Mouse (Mus musculus): ENCODE measurements around the gene Ttc28. TPM values are rescaled to one million over a fixed set of nuclear protein-coding genes. Genes with fewer than 3 reads are reported as not detected.

The Ttc28 gene
- polyA plus RNA-seq, 1 experiment from 2014 or later: 13.0 TPM

GRCm38 (mm10) chr5:110897114-110897788 lies 17.6 kb downstream of the Ttc28 start:
- Histone ChIP-seq H3K4me2 (ENCODE audit: low read length) (no peak overlapping the region), H3K4me3 (ENCODE audit: low read depth, low read length) (no peak overlapping the region), H3K36me3 (ENCODE audit: control insufficient read depth, insufficient read depth, low read length) (peaks cover 42% of the 10 kb centered on the region), H3K9ac (ENCODE audit: low read length) (no peak overlapping the region), H3K27me3 (replicated peaks; ENCODE audit: control insufficient read depth, insufficient read depth, low read length) (no peaks in the 10 kb centered on the region), H3K4me1 (replicated peaks; ENCODE audit: control insufficient read depth, insufficient read depth, low read length) (no peaks in the 10 kb centered on the region), H3K27ac (ENCODE audit: low read depth) (no peak overlapping the region), H3K9me3 (ENCODE audit: control insufficient read depth, low read length) (no peaks in the 10 kb centered on the region)
- WGBS: 62% methylated on average over 7 of the region's 7 CpGs
- no peak for ATAC-seq (replicated peaks; ENCODE audit: low FRiP score, low TSS enrichment, low read depth)
- DNase-seq (ENCODE audit: low spot score): no peak

GRCm38 (mm10) chr5:110898169-110898568 lies 18.6 kb downstream of the Ttc28 start:
- no peak for ATAC-seq (replicated peaks; ENCODE audit: low FRiP score, low TSS enrichment, low read depth)
- H3K4me2 ChIP-seq (ENCODE audit: low read length): no peak overlapping the region
- no peak overlapping the region for H3K9ac ChIP-seq (ENCODE audit: low read length)
- H3K36me3 ChIP-seq (ENCODE audit: control insufficient read depth, insufficient read depth, low read length): peaks cover 35% of the 10 kb centered on the region
- H3K27me3 ChIP-seq (replicated peaks; ENCODE audit: control insufficient read depth, insufficient read depth, low read length): no peaks in the 10 kb centered on the region
- WGBS: 77% methylated on average over 7 of the region's 7 CpGs
- no peak overlapping the region for H3K4me3 ChIP-seq (ENCODE audit: low read depth, low read length)
- H3K4me1 ChIP-seq (replicated peaks; ENCODE audit: control insufficient read depth, insufficient read depth, low read length): no peaks in the 10 kb centered on the region
- H3K9me3 ChIP-seq (ENCODE audit: control insufficient read depth, low read length): no peaks in the 10 kb centered on the region
- H3K27ac ChIP-seq (ENCODE audit: low read depth): no peak overlapping the region
- no peak for DNase-seq (ENCODE audit: low spot score)

GRCm38 (mm10) chr5:110898785-110899184 lies 19.2 kb downstream of the Ttc28 start:
- ATAC-seq (replicated peaks; ENCODE audit: low FRiP score, low TSS enrichment, low read depth) (no peak), DNase-seq (ENCODE audit: low spot score) (no peak)
- 93% methylated on average over 4 of the region's 4 CpGs for WGBS

GRCm38 (mm10) chr5:110900331-110900730 lies 20.7 kb downstream of the Ttc28 start:
- Histone ChIP-seq H3K4me1 (replicated peaks; ENCODE audit: control insufficient read depth, insufficient read depth, low read length) (no peaks in the 10 kb centered on the region), H3K27ac (ENCODE audit: low read depth) (no peak overlapping the region), H3K9me3 (ENCODE audit: control insufficient read depth, low read length) (no peaks in the 10 kb centered on the region), H3K27me3 (replicated peaks; ENCODE audit: control insufficient read depth, insufficient read depth, low read length) (no peaks in the 10 kb centered on the region), H3K36me3 (ENCODE audit: control insufficient read depth, insufficient read depth, low read length) (peaks cover 18% of the 10 kb centered on the region), H3K4me3 (ENCODE audit: low read depth, low read length) (no peak overlapping the region), H3K4me2 (ENCODE audit: low read length) (no peak overlapping the region), H3K9ac (ENCODE audit: low read length) (no peak overlapping the region)
- DNase-seq (ENCODE audit: low spot score) (no peak), ATAC-seq (replicated peaks; ENCODE audit: low FRiP score, low TSS enrichment, low read depth) (no peak)

More at GRCm38 (mm10) chr5:110898785-110899184, 19.2 kb downstream of the Ttc28 start:
- Histone ChIP-seq H3K27ac (ENCODE audit: low read depth) (no peak overlapping the region), H3K27me3 (replicated peaks; ENCODE audit: control insufficient read depth, insufficient read depth, low read length) (no peaks in the 10 kb centered on the region), H3K4me1 (replicated peaks; ENCODE audit: control insufficient read depth, insufficient read depth, low read length) (no peaks in the 10 kb centered on the region), H3K36me3 (ENCODE audit: control insufficient read depth, insufficient read depth, low read length) (peaks cover 30% of the 10 kb centered on the region), H3K9me3 (ENCODE audit: control insufficient read depth, low read length) (no peaks in the 10 kb centered on the region), H3K4me2 (ENCODE audit: low read length) (no peak overlapping the region), H3K9ac (ENCODE audit: low read length) (no peak overlapping the region), H3K4me3 (ENCODE audit: low read depth, low read length) (no peak overlapping the region)

GRCm38 (mm10) chr5:110906708-110907107 lies 27.1 kb downstream of the Ttc28 start:
- no peak overlapping the region for H3K4me2 ChIP-seq (ENCODE audit: low read length)
- no peaks in the 10 kb centered on the region for H3K9me3 ChIP-seq (ENCODE audit: control insufficient read depth, low read length)
- H3K36me3 ChIP-seq (ENCODE audit: control insufficient read depth, insufficient read depth, low read length): 0 out of 2 replicates have a peak, but pooled peaks cover 6% of the 10 kb centered on the region
- no peak overlapping the region for H3K27ac ChIP-seq (ENCODE audit: low read depth)
- H3K27me3 ChIP-seq (replicated peaks; ENCODE audit: control insufficient read depth, insufficient read depth, low read length): no peaks in the 10 kb centered on the region
- H3K9ac ChIP-seq (ENCODE audit: low read length): no peak overlapping the region
- no peaks in the 10 kb centered on the region for H3K4me1 ChIP-seq (replicated peaks; ENCODE audit: control insufficient read depth, insufficient read depth, low read length)
- ATAC-seq (replicated peaks; ENCODE audit: low FRiP score, low TSS enrichment, low read depth) (no peak), DNase-seq (ENCODE audit: low spot score) (no peak)
- no peak overlapping the region for H3K4me3 ChIP-seq (ENCODE audit: low read depth, low read length)
- 100% methylated on average over 1 of the region's 1 CpGs for WGBS

GRCm38 (mm10) chr5:110908879-110909278 lies 29.3 kb downstream of the Ttc28 start:
- Histone ChIP-seq H3K9me3 (ENCODE audit: control insufficient read depth, low read length) (no peaks in the 10 kb centered on the region), H3K4me2 (ENCODE audit: low read length) (no peak overlapping the region), H3K4me1 (replicated peaks; ENCODE audit: control insufficient read depth, insufficient read depth, low read length) (no peaks in the 10 kb centered on the region), H3K4me3 (ENCODE audit: low read depth, low read length) (no peak overlapping the region), H3K27me3 (replicated peaks; ENCODE audit: control insufficient read depth, insufficient read depth, low read length) (no peaks in the 10 kb centered on the region), H3K27ac (ENCODE audit: low read depth) (no peak overlapping the region), H3K9ac (ENCODE audit: low read length) (no peak overlapping the region), H3K36me3 (ENCODE audit: control insufficient read depth, insufficient read depth, low read length) (0 out of 2 replicates have a peak, but pooled peaks cover 6% of the 10 kb centered on the region)
- ATAC-seq (replicated peaks; ENCODE audit: low FRiP score, low TSS enrichment, low read depth): no peak
- no peak for DNase-seq (ENCODE audit: low spot score)

GRCm38 (mm10) chr5:110909955-110910589 lies 30.5 kb downstream of the Ttc28 start:
- Histone ChIP-seq H3K27me3 (replicated peaks; ENCODE audit: control insufficient read depth, insufficient read depth, low read length) (no peaks in the 10 kb centered on the region), H3K4me2 (ENCODE audit: low read length) (no peak overlapping the region), H3K27ac (ENCODE audit: low read depth) (no peak overlapping the region), H3K36me3 (ENCODE audit: control insufficient read depth, insufficient read depth, low read length) (0 out of 2 replicates have a peak, but pooled peaks cover 6% of the 10 kb centered on the region), H3K9me3 (ENCODE audit: control insufficient read depth, low read length) (no peaks in the 10 kb centered on the region), H3K9ac (ENCODE audit: low read length) (no peak overlapping the region), H3K4me3 (ENCODE audit: low read depth, low read length) (no peak overlapping the region), H3K4me1 (replicated peaks; ENCODE audit: control insufficient read depth, insufficient read depth, low read length) (no peaks in the 10 kb centered on the region)
- ATAC-seq (replicated peaks; ENCODE audit: low FRiP score, low TSS enrichment, low read depth): no peak
- 88% methylated on average over 4 of the region's 4 CpGs for WGBS
- DNase-seq (ENCODE audit: low spot score): no peak

- ATAC-seq (replicated peaks; ENCODE audit: low FRiP score, low TSS enrichment, low read depth) (no peak), DNase-seq (ENCODE audit: low spot score) (no peak)
- Histone ChIP-seq H3K27ac (ENCODE audit: low read depth) (no peak overlapping the region), H3K27me3 (replicated peaks; ENCODE audit: control insufficient read depth, insufficient read depth, low read length) (no peaks in the 10 kb centered on the region), H3K4me2 (ENCODE audit: low read length) (no peak overlapping the region), H3K9ac (ENCODE audit: low read length) (no peak overlapping the region), H3K4me3 (ENCODE audit: low read depth, low read length) (no peak overlapping the region), H3K36me3 (ENCODE audit: control insufficient read depth, insufficient read depth, low read length) (no peaks in the 10 kb centered on the region), H3K4me1 (replicated peaks; ENCODE audit: control insufficient read depth, insufficient read depth, low read length) (no peaks in the 10 kb centered on the region), H3K9me3 (ENCODE audit: control insufficient read depth, low read length) (no peaks in the 10 kb centered on the region)
- 78% methylated on average over 11 of the region's 11 CpGs for WGBS
These were observed 35.3 kb downstream of the Ttc28 start for GRCm38 (mm10) chr5:110914859-110915258.

- WGBS: 88% methylated on average over 3 of the region's 3 CpGs
- ATAC-seq (replicated peaks; ENCODE audit: low FRiP score, low TSS enrichment, low read depth) (no peak), DNase-seq (ENCODE audit: low spot score) (no peak)
- Histone ChIP-seq H3K9ac (ENCODE audit: low read length) (no peak overlapping the region), H3K4me3 (ENCODE audit: low read depth, low read length) (no peak overlapping the region), H3K36me3 (ENCODE audit: control insufficient read depth, insufficient read depth, low read length) (no peaks in the 10 kb centered on the region), H3K9me3 (ENCODE audit: control insufficient read depth, low read length) (no peaks in the 10 kb centered on the region), H3K4me1 (replicated peaks; ENCODE audit: control insufficient read depth, insufficient read depth, low read length) (no peaks in the 10 kb centered on the region), H3K4me2 (ENCODE audit: low read length) (no peak overlapping the region), H3K27ac (ENCODE audit: low read depth) (no peak overlapping the region), H3K27me3 (replicated peaks; ENCODE audit: control insufficient read depth, insufficient read depth, low read length) (no peaks in the 10 kb centered on the region)
These were observed 36.6 kb downstream of the Ttc28 start for GRCm38 (mm10) chr5:110916241-110916640.

All from intestine, embryonic 14.5 days (tissue).